Mouse (Mus musculus): ENCODE results near the gene Tmem132a.

DNA sequence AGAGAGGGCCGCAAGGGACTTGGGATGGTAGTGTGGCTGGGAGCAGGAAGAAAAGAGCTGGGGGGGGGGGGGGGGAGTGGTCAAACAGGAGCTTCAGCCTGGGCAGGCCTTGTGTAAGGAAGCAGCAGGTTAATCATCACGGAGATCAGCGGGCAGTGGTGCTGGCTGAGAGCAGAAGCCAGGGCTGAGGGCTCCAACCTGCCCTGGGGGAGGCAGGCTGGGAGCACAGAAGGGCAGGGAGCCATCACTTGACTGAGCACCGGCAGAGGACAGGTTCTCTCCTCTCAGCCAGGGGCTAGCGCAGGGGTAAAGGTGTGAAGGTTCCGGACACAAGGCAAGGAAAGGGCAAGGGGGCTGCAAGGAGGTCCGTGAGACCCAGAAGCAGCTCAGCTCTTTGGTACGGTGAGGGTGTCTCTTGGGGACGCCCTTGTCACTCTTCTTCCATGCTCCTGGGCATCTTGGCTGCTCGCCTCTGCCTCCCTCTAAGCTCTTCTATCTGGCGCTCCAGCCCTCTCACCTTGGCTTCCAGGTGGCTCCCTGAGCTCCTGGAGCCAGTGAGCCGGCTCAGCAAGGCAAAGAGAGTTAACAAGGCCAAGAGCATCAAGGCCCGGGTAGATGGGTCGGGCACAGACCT lies 1.7 kb upstream of the Tmem132a start:
- TF ChIP-seq ZNF384 (IDR thresholded peaks at IDR 0.05; ENCODE audit: low read depth, low read length): no peak
- no peak for TF ChIP-seq CTCF (conservative IDR thresholded peaks at IDR 0.05 in 1 of 2, IDR thresholded peaks at IDR 0.05 in 1 of 2; ENCODE audit: low read depth in 2 of 2, low read length in 2 of 2)
- no peak for TF ChIP-seq EP300 (IDR thresholded peaks at IDR 0.05; ENCODE audit: low read length)
- TF ChIP-seq UBTF (IDR thresholded peaks at IDR 0.05; ENCODE audit: low read depth, low read length): no peak
- no peak for TF ChIP-seq NELFE (IDR thresholded peaks at IDR 0.05; ENCODE audit: low read depth, low read length)
